Mouse (Mus musculus): ENCODE results near the gene Clec4a4. TPM values are rescaled to one million over a fixed set of nuclear protein-coding genes. Genes with fewer than 3 reads are reported as not detected.
A peak's percentile ranks its signal among the peaks of the same experiment; 100 is the strongest.
"Not testable (repeated sequence)": the region's sequence is repeated elsewhere in the genome, so short reads cannot be mapped to it uniquely, and the experiment has no call there.

The Clec4a4 gene
- not detected in 2 replicates for polyA plus RNA-seq (2014; fragmentation: Nextera tagmentation; extraction: Ambion mirVana)

DNA sequence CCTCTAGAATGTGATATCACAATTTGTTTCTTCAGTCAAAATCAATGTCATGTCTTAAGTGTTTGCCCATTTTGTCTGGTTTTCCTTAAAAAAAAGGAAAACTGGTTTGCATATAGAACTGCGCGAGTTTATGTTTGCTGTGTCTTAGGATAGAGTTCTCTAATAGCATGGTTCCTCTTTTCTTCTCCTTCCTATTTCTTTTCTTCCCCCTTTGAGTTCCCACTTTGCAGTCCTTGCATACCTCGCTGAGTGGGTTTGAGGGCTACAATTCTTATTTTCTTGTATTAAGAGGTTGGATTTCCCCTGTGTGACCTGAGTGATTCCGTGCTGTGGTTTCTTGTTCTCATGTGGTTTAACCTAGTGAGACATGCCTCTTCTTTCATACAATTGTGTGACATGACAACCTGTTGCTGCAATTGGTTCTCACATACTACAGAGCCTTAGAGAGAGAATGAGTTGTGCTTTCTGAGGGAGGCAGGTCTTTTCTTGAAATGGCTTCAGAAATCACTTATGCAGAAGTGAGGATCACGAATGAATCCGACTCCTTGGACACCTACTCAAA, at the start of gene Clec4a4:
Gene Clec4a4 (plus strand): TSS at position 492 of the 562 bp plus-strand sequence.
- Histone ChIP-seq H3K4me1 (ENCODE audit: control insufficient read depth, insufficient read depth, low read length) (no peaks in the 10 kb centered on the region), H3K4me3 (ENCODE audit: low read depth, low read length) (no peak within 1 kb of the TSS), H3K27me3 (ENCODE audit: control insufficient read depth, insufficient read depth, low read length) (no peaks in the 10 kb centered on the region), H3K27ac (ENCODE audit: low read length) (no peak within 1 kb of the TSS), H3K4me2 (replicated peaks; ENCODE audit: low read depth, low read length) (no peak within 1 kb of the TSS), H3K9me3 (ENCODE audit: control insufficient read depth, low read depth, low read length) (no peaks in the 10 kb centered on the region), H3K9ac (replicated peaks; ENCODE audit: low read depth, low read length) (no peak within 1 kb of the TSS), H3K36me3 (ENCODE audit: control insufficient read depth, insufficient read depth, low read length) (no peaks in the 10 kb centered on the region)
- no peak for ATAC-seq (ENCODE audit: insufficient number of reproducible peaks, insufficient read depth, low FRiP score, low read depth)
- 82% methylated on average over 6 of the region's 6 CpGs for WGBS

GRCm38 (mm10) chr6:122946760-122947159, 43.4 kb upstream of the Clec4a4 start:
- no peak overlapping the region for H3K9ac ChIP-seq (replicated peaks; ENCODE audit: low read depth, low read length)
- H3K4me3 ChIP-seq (ENCODE audit: low read depth, low read length): no peak overlapping the region
- H3K9me3 ChIP-seq (ENCODE audit: control insufficient read depth, low read depth, low read length): no peaks in the 10 kb centered on the region
- WGBS: 80% methylated on average over 2 of the region's 2 CpGs
- ATAC-seq (ENCODE audit: insufficient number of reproducible peaks, insufficient read depth, low FRiP score, low read depth): no peak
- no peak overlapping the region for H3K27ac ChIP-seq (ENCODE audit: low read length)
- no peaks in the 10 kb centered on the region for H3K4me1 ChIP-seq (ENCODE audit: control insufficient read depth, insufficient read depth, low read length)
- H3K27me3 ChIP-seq (ENCODE audit: control insufficient read depth, insufficient read depth, low read length): no peaks in the 10 kb centered on the region
- no peaks in the 10 kb centered on the region for H3K36me3 ChIP-seq (ENCODE audit: control insufficient read depth, insufficient read depth, low read length)
- H3K4me2 ChIP-seq (replicated peaks; ENCODE audit: low read depth, low read length): no peak overlapping the region

- ATAC-seq (ENCODE audit: insufficient number of reproducible peaks, insufficient read depth, low FRiP score, low read depth): no peak
- Histone ChIP-seq H3K4me2 (replicated peaks; ENCODE audit: low read depth, low read length) (no peak within 1 kb of the TSS), H3K4me1 (ENCODE audit: control insufficient read depth, insufficient read depth, low read length) (no peaks in the 10 kb centered on the region), H3K4me3 (ENCODE audit: low read depth, low read length) (no peak within 1 kb of the TSS), H3K9me3 (ENCODE audit: control insufficient read depth, low read depth, low read length) (no peaks in the 10 kb centered on the region), H3K9ac (replicated peaks; ENCODE audit: low read depth, low read length) (no peak within 1 kb of the TSS), H3K27me3 (ENCODE audit: control insufficient read depth, insufficient read depth, low read length) (no peaks in the 10 kb centered on the region), H3K27ac (ENCODE audit: low read length) (no peak within 1 kb of the TSS), H3K36me3 (ENCODE audit: control insufficient read depth, insufficient read depth, low read length) (no peaks in the 10 kb centered on the region)
- WGBS: 87% methylated on average over 8 of the region's 8 CpGs
These were observed 37.8 kb upstream of the Clec4a4 start, which contains the start of gene Clec4a3 for GRCm38 (mm10) chr6:122952401-122952800. Clec4a3 (plus strand) TSS chr6:122952515.

- Histone ChIP-seq H3K4me3 (ENCODE audit: low read depth, low read length) (no peak overlapping the region), H3K36me3 (ENCODE audit: control insufficient read depth, insufficient read depth, low read length) (no peaks in the 10 kb centered on the region), H3K4me1 (ENCODE audit: control insufficient read depth, insufficient read depth, low read length) (no peaks in the 10 kb centered on the region), H3K4me2 (replicated peaks; ENCODE audit: low read depth, low read length) (no peak overlapping the region), H3K9me3 (ENCODE audit: control insufficient read depth, low read depth, low read length) (no peaks in the 10 kb centered on the region), H3K9ac (replicated peaks; ENCODE audit: low read depth, low read length) (no peak overlapping the region), H3K27ac (ENCODE audit: low read length) (no peak overlapping the region), H3K27me3 (ENCODE audit: control insufficient read depth, insufficient read depth, low read length) (no peaks in the 10 kb centered on the region)
- ATAC-seq (ENCODE audit: insufficient number of reproducible peaks, insufficient read depth, low FRiP score, low read depth): no peak
- WGBS: 69% methylated on average over 2 of the region's 2 CpGs
These were observed 25.6 kb upstream of the Clec4a4 start for GRCm38 (mm10) chr6:122964562-122964961.

- H3K4me3 ChIP-seq (ENCODE audit: low read depth, low read length): no peak overlapping the region
- H3K9ac ChIP-seq (replicated peaks; ENCODE audit: low read depth, low read length): no peak overlapping the region
- WGBS: 75% methylated on average over 2 of the region's 2 CpGs
- H3K27me3 ChIP-seq (ENCODE audit: control insufficient read depth, insufficient read depth, low read length): no peaks in the 10 kb centered on the region
- no peaks in the 10 kb centered on the region for H3K4me1 ChIP-seq (ENCODE audit: control insufficient read depth, insufficient read depth, low read length)
- ATAC-seq (ENCODE audit: insufficient number of reproducible peaks, insufficient read depth, low FRiP score, low read depth): no peak
- no peak overlapping the region for H3K27ac ChIP-seq (ENCODE audit: low read length)
- H3K36me3 ChIP-seq (ENCODE audit: control insufficient read depth, insufficient read depth, low read length): no peaks in the 10 kb centered on the region
- H3K4me2 ChIP-seq (replicated peaks; ENCODE audit: low read depth, low read length): no peak overlapping the region
- no peaks in the 10 kb centered on the region for H3K9me3 ChIP-seq (ENCODE audit: control insufficient read depth, low read depth, low read length)
These were observed 21.1 kb upstream of the Clec4a4 start for GRCm38 (mm10) chr6:122969048-122969447.

GRCm38 (mm10) chr6:123004696-123005095, 14.5 kb downstream of the Clec4a4 start:
- H3K9ac ChIP-seq (replicated peaks; ENCODE audit: low read depth, low read length); H3K27me3 ChIP-seq (ENCODE audit: control insufficient read depth, insufficient read depth, low read length); H3K27ac ChIP-seq (ENCODE audit: low read length); H3K4me1 ChIP-seq (ENCODE audit: control insufficient read depth, insufficient read depth, low read length); H3K36me3 ChIP-seq (ENCODE audit: control insufficient read depth, insufficient read depth, low read length); H3K4me3 ChIP-seq (ENCODE audit: low read depth, low read length); ATAC-seq (ENCODE audit: insufficient number of reproducible peaks, insufficient read depth, low FRiP score, low read depth); H3K9me3 ChIP-seq (ENCODE audit: control insufficient read depth, low read depth, low read length); H3K4me2 ChIP-seq (replicated peaks; ENCODE audit: low read depth, low read length): not testable (repeated sequence)
- WGBS: 73% methylated on average over 2 of the region's 2 CpGs

DNA sequence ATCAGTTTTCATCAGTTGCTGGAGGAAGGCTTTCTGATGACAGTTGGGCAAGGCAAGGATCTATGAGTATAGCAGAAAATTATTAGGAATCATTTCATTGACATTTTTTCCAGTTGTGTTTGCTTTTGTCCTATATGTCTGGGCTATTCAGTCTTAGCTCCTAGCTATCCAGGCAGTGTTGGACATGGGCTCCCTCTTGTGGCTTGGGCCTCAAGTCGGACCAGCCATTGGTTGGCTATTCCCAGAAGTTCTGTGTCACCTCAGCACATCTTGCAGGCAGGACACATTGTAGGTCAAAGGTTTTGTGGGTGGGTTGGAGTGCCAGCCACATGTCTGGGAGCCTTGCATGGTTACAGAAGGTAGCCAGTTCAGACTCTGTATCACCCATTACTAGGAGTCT, 15.4 kb downstream of the Clec4a4 start:
- Histone ChIP-seq H3K9ac (replicated peaks; ENCODE audit: low read depth, low read length) (no peak overlapping the region), H3K27me3 (ENCODE audit: control insufficient read depth, insufficient read depth, low read length) (no peaks in the 10 kb centered on the region), H3K4me1 (ENCODE audit: control insufficient read depth, insufficient read depth, low read length) (no peaks in the 10 kb centered on the region), H3K4me3 (ENCODE audit: low read depth, low read length) (no peak overlapping the region), H3K4me2 (replicated peaks; ENCODE audit: low read depth, low read length) (no peak overlapping the region), H3K36me3 (ENCODE audit: control insufficient read depth, insufficient read depth, low read length) (no peaks in the 10 kb centered on the region), H3K9me3 (ENCODE audit: control insufficient read depth, low read depth, low read length) (no peaks in the 10 kb centered on the region), H3K27ac (ENCODE audit: low read length) (no peak overlapping the region)
- 0 out of 2 replicates have a peak, but pooled peaks have one; percentile 23 for ATAC-seq (ENCODE audit: insufficient number of reproducible peaks, insufficient read depth, low FRiP score, low read depth)
- whole genome bisulfite sequencing: 58% methylated on average over 1 of the region's 1 CpGs

DNA sequence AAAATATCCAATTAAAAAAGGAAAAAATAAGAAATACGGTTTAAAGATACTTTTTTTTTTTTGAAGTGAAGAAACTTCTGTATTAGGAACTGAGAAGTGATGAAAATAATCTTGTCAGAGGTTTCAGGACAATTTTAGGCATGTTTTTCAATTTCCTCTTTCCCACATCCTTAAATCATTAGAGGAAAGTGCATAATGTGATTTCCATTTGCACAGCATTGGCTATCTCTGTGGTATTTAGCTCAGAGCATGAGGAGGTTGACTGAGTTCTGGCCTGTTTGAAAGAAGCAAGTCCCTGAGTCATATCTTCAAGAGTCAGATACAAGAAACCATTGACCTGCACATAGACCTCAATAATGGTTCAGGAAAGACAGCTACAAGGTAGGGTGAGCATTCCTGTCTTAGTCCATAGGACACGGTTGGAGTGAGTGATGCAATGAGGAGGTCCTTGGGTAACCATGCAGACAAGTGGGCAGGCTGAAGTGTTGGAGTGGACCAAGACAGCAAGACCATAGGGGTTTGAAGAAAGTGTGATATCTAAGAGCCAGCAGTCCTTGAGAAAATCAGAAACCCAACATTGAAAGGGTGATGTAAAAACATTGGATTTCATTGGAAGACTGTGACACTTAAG, 59.7 kb downstream of the Clec4a4 start, which contains the start of gene Clec4b1:
Gene Clec4b1 (plus strand): TSS at position 221 of the 631 bp plus-strand sequence.
- Histone ChIP-seq H3K27me3 (ENCODE audit: control insufficient read depth, insufficient read depth, low read length) (no peaks in the 10 kb centered on the region), H3K4me3 (ENCODE audit: low read depth, low read length) (no peak within 1 kb of the TSS), H3K27ac (ENCODE audit: low read length) (no peak within 1 kb of the TSS), H3K4me1 (ENCODE audit: control insufficient read depth, insufficient read depth, low read length) (no peaks in the 10 kb centered on the region), H3K4me2 (replicated peaks; ENCODE audit: low read depth, low read length) (no peak within 1 kb of the TSS), H3K9me3 (ENCODE audit: control insufficient read depth, low read depth, low read length) (no peaks in the 10 kb centered on the region), H3K9ac (replicated peaks; ENCODE audit: low read depth, low read length) (no peak within 1 kb of the TSS), H3K36me3 (ENCODE audit: control insufficient read depth, insufficient read depth, low read length) (no peaks in the 10 kb centered on the region)
- ATAC-seq (ENCODE audit: insufficient number of reproducible peaks, insufficient read depth, low FRiP score, low read depth): no peak
- WGBS: 79% methylated on average over 2 of the region's 2 CpGs
